Mouse (Mus musculus): ENCODE results near the gene Ccdc7a.

Gene Ccdc7a

GRCm38 (mm10) chr8:128686429-128686990 lies 378.8 kb downstream of the Ccdc7a start:
- no peak for DNase-seq (ENCODE audit: low spot score in 2 of 2)

GRCm38 (mm10) chr8:128685507-128686428 lies 379.5 kb downstream of the Ccdc7a start, which contains the start of gene Itgb1:
Gene Itgb1 (plus strand): TSS chr8:128685654.
- peak; percentile 85 to 89 for DNase-seq (ENCODE audit: low spot score in 2 of 2)

GRCm38 (mm10) chr8:128684609-128685506 lies 380.5 kb downstream of the Ccdc7a start:
- peak in 1 of 2 experiments; percentile 78 for DNase-seq (ENCODE audit: low spot score in 2 of 2)

All from spleen, postnatal 10 days (tissue).